Mouse (Mus musculus): ENCODE data around the gene Slc39a11. TPM values are rescaled to one million over a fixed set of nuclear protein-coding genes. Genes with fewer than 3 reads are reported as not detected.
A peak's percentile ranks its signal among the peaks of the same experiment; 100 is the strongest.

The Slc39a11 gene
- polyA plus RNA-seq, 1 experiment from 2014 or later: 15.1 TPM

DNA sequence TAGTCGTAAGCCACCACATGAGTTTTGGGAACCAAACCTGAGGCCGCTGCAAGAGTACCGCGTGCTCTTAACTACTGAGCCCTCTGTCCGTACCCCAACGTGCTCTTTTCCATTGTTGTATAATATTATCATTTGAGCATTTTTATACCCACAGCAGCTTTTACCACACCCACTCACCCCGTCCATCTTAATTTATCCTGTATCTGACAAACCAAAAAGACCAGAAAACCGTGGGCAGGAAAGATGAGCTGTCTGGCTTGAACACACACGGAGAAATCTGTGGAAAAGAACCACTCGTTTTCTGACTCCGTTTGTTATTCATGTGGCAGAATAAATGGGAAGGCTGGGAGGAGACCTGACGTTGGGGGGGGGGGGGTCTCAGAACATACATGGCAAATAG, 40.6 kb upstream of the Slc39a11 start:
- 86% methylated on average over 12 of the region's 12 CpGs for WGBS
- Histone ChIP-seq H3K27me3 (replicated peaks; ENCODE audit: insufficient read depth, low read length) (no peaks in the 10 kb centered on the region), H3K4me3 (ENCODE audit: low read depth, low read length) (no peak overlapping the region), H3K4me2 (replicated peaks; ENCODE audit: low read depth, low read length) (no peak overlapping the region), H3K9ac (replicated peaks; ENCODE audit: low read depth) (no peak overlapping the region), H3K4me1 (ENCODE audit: insufficient read depth, low read depth, low read length) (no peaks in the 10 kb centered on the region), H3K36me3 (ENCODE audit: insufficient read depth, low read length) (0 out of 2 replicates have a peak, but pooled peaks cover 17% of the 10 kb centered on the region), H3K9me3 (ENCODE audit: low read length) (no peaks in the 10 kb centered on the region), H3K27ac (ENCODE audit: low read length) (no peak overlapping the region)
- DNase-seq (ENCODE audit: low spot score): no peak
- TF ChIP-seq EP300 (IDR thresholded peaks at IDR 0.05) (no peak), CTCF (IDR thresholded peaks at IDR 0.05) (no peak)
- ATAC-seq: no peak

- no peak for ATAC-seq
- WGBS: 74% methylated on average over 2 of the region's 2 CpGs
- no peak overlapping the region for H3K4me3 ChIP-seq (ENCODE audit: low read depth, low read length)
- no peaks in the 10 kb centered on the region for H3K9me3 ChIP-seq (ENCODE audit: low read length)
- no peak overlapping the region for H3K27ac ChIP-seq (ENCODE audit: low read length)
- no peak overlapping the region for H3K4me2 ChIP-seq (replicated peaks; ENCODE audit: low read depth, low read length)
- H3K36me3 ChIP-seq (ENCODE audit: insufficient read depth, low read length): 0 out of 2 replicates have a peak, but pooled peaks cover 13% of the 10 kb centered on the region
- no peaks in the 10 kb centered on the region for H3K27me3 ChIP-seq (replicated peaks; ENCODE audit: insufficient read depth, low read length)
- peaks cover 7% of the 10 kb centered on the region; the same call in 1 of the 2 replicates for H3K4me1 ChIP-seq (ENCODE audit: insufficient read depth, low read depth, low read length)
- no peak for DNase-seq (ENCODE audit: low spot score)
- TF ChIP-seq CTCF (IDR thresholded peaks at IDR 0.05): no peak
- no peak for TF ChIP-seq EP300 (IDR thresholded peaks at IDR 0.05)
- no peak overlapping the region for H3K9ac ChIP-seq (replicated peaks; ENCODE audit: low read depth)
Observed at GRCm38 (mm10) chr11:113687031-113687430, 37.2 kb upstream of the Slc39a11 start.

DNA sequence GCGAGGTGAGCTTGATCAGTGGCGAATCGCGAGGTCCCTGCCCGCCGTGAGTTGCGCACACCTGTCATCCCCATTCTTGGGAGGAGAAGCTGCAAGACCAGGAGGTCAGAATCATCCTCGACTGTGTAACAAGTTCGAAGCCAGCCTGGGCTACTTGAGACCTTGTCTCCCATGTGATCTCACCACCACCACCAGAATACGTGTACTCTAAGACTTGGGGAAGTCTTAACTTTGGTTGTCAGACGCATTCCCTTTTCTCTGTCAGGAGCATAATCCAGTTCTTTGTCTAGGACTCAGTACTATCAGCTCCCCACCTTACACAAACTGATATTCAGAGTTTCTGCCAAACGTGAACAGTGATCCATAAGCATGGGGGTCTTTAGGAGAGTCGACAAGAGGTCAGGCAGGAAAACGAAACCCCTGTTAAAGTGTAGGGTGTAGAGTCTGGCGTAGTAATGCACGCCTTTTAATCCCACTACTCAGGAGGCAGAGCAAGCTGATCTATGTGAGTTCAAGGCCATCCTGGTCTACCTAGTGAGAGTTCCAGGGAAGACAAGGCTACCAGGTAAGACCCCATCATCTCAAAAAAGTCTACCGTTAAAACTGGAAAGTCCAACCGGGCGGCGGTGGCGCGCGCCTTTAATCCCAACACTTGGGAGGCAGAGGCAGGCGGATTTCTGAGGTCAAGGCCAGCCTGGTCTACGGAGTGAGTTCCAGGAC, 35.0 kb upstream of the Slc39a11 start:
- H3K27me3 ChIP-seq (replicated peaks; ENCODE audit: insufficient read depth, low read length): no peaks in the 10 kb centered on the region
- 38% methylated on average over 25 of the region's 25 CpGs for WGBS
- TF ChIP-seq CTCF (IDR thresholded peaks at IDR 0.05): no peak
- no peak for TF ChIP-seq EP300 (IDR thresholded peaks at IDR 0.05)
- peak overlapping the region; percentile 97 for H3K4me3 ChIP-seq (ENCODE audit: low read depth, low read length)
- peak overlapping the region; percentile 64 for H3K9ac ChIP-seq (replicated peaks; ENCODE audit: low read depth)
- peak overlapping the region; percentile 98 for H3K27ac ChIP-seq (ENCODE audit: low read length)
- ATAC-seq (no peak), DNase-seq (ENCODE audit: low spot score) (no peak)
- peak overlapping the region; percentile 85 for H3K4me2 ChIP-seq (replicated peaks; ENCODE audit: low read depth, low read length)
- 0 out of 2 replicates have a peak, but pooled peaks cover 13% of the 10 kb centered on the region for H3K36me3 ChIP-seq (ENCODE audit: insufficient read depth, low read length)
- no peaks in the 10 kb centered on the region for H3K9me3 ChIP-seq (ENCODE audit: low read length)
- peaks cover 12% of the 10 kb centered on the region; the same call in 1 of the 2 replicates for H3K4me1 ChIP-seq (ENCODE audit: insufficient read depth, low read depth, low read length)

DNA sequence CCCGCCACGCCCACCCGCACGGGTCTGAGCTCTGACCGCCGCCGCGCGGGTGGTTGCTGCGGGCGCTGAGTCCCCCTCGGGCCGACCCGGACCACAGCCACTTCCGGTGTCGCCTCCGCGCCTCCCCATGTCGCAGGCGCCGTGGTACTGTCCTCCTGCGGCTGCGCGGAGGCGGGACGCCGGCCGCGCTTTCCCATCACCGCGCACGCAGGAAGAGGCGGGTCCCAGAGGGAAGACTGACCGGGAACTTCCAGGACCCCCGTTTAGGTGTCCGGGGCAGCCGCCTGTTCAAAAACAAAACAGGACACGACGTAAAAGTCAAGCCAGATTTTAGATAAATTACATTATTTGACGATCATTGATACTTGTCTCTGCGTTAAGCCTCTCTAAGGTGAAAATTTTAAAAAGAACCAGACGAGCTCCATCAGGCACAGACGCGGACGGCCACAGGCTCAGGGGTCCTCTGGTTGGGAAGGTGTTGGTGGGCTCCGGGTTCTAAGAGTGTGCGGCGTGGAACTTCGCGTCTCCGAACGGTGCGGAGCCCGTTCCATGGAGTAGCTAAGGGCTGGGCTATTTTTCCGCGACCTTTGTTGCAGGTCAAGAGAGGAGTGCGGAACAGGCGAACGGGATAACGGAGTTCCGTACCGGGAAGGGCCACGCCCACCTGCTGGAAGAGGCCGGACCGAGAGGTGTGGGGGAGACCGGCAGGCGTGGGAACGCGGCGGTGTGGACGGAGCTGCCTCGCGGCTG, 34.3 kb upstream of the Slc39a11 start, which contains the start of the genes Fam104a and D11Wsu47e:
TSS of gene Fam104a (minus strand) at position 199 of the 750 bp plus-strand sequence.
TSS of gene D11Wsu47e (plus strand) at position 456 of the 750 bp plus-strand sequence.
- peak within 1 kb of the TSS; percentile 97 for H3K4me3 ChIP-seq (ENCODE audit: low read depth, low read length)

GRCm38 (mm10) chr11:113683627-113683956, 33.7 kb upstream of the Slc39a11 start:
- TF ChIP-seq CTCF (IDR thresholded peaks at IDR 0.05) (no peak), EP300 (IDR thresholded peaks at IDR 0.05) (no peak)
- Histone ChIP-seq H3K27ac (ENCODE audit: low read length) (peak overlapping the region; percentile 98), H3K27me3 (replicated peaks; ENCODE audit: insufficient read depth, low read length) (no peaks in the 10 kb centered on the region), H3K4me1 (ENCODE audit: insufficient read depth, low read depth, low read length) (peaks cover 12% of the 10 kb centered on the region; the same call in 1 of the 2 replicates), H3K36me3 (ENCODE audit: insufficient read depth, low read length) (0 out of 2 replicates have a peak, but pooled peaks cover 3% of the 10 kb centered on the region), H3K9ac (replicated peaks; ENCODE audit: low read depth) (peak overlapping the region; percentile 83), H3K4me2 (replicated peaks; ENCODE audit: low read depth, low read length) (peak overlapping the region; percentile 85), H3K4me3 (ENCODE audit: low read depth, low read length) (peak overlapping the region; percentile 97), H3K9me3 (ENCODE audit: low read length) (no peaks in the 10 kb centered on the region)
- no peak for DNase-seq (ENCODE audit: low spot score)
- ATAC-seq: peak; percentile 55
- under 1% methylated on average over 21 of the region's 38 CpGs for WGBS

More for the DNA sequence above, 34.3 kb upstream of the Slc39a11 start, which contains the start of the genes Fam104a and D11Wsu47e:
- H3K36me3 ChIP-seq (ENCODE audit: insufficient read depth, low read length): 0 out of 2 replicates have a peak, but pooled peaks cover 8% of the 10 kb centered on the region
- H3K4me2 ChIP-seq (replicated peaks; ENCODE audit: low read depth, low read length): peak within 1 kb of the TSS; percentile 85
- H3K9me3 ChIP-seq (ENCODE audit: low read length): no peaks in the 10 kb centered on the region
- H3K4me1 ChIP-seq (ENCODE audit: insufficient read depth, low read depth, low read length): peaks cover 12% of the 10 kb centered on the region; the same call in 1 of the 2 replicates
- H3K9ac ChIP-seq (replicated peaks; ENCODE audit: low read depth): peak within 1 kb of the TSS; percentile 83
- H3K27me3 ChIP-seq (replicated peaks; ENCODE audit: insufficient read depth, low read length): no peaks in the 10 kb centered on the region
- peak within 1 kb of the TSS; percentile 98 for H3K27ac ChIP-seq (ENCODE audit: low read length)
- TF ChIP-seq CTCF (IDR thresholded peaks at IDR 0.05) (no peak), EP300 (IDR thresholded peaks at IDR 0.05) (peak; percentile 88)
- DNase-seq (ENCODE audit: low spot score) (peak; percentile 98), ATAC-seq (peak; percentile 97)
- WGBS: under 1% methylated on average over 64 of the region's 73 CpGs

Data from lung, postnatal 0 days (tissue).